Mouse (Mus musculus): Measurements from ENCODE around the gene Rnf217. TPM values are rescaled to one million over a fixed set of nuclear protein-coding genes. Genes with fewer than 3 reads are reported as not detected.
A peak's percentile ranks its signal among the peaks of the same experiment; 100 is the strongest.

Gene Rnf217
- polyA plus RNA-seq (2015; fragmentation: Nextera tagmentation; extraction: Ambion mirVana) = 1.4 TPM in 2 replicates

DNA sequence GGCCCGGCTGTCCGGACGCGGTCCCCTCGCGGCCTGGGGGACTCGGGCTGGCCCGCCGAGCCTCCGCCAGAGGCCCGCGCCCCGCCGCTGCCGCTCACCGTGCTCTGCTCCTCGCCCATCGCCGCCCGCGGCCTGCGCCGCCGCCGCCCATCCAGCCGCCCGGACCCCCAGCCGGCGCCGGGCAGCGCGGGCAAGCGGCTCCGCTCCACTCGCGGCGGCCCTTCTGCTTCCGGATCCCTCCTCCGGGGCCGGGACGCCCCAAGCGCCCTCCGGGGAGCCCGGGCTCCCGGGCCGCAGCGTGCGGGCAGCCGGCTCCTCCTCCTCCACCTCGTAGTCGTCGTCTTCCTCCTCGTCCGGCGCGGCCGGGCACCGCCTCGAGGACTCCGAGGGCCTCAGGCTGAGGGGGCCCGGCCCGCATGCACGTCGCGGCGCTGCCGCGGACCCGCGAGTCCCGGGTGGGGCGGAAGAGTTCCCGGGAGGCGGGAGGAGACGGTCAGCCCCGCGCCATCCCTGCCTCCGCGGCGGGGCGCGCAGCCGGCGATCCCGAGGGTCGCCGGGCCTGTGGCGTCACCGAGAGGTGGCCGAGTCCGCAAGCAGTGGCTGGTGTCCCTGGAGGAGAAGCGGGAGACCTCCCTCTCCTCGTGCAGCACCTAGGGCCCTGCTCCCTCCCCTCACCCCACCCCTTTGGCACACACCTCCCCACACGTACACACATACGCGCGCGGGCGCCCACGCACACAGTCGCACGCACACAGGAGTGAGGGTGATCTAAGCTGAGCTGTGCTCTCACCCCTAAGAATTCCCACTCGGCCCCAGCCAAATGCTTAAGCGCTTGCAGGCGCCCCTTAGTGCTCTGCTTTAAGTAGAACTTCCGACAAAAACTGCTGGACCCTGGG is at the start of gene Rnf217:
Gene Rnf217, minus strand, starts transcription at position 119 of the 896 bp plus-strand sequence.
- Histone ChIP-seq H3K27ac (peak within 1 kb of the TSS; percentile 82), H3K27me3 (no peaks in the 10 kb centered on the region), H3K36me3 (no peaks in the 10 kb centered on the region), H3K4me3 (peak within 1 kb of the TSS; percentile 79), H3K9ac (peak within 1 kb of the TSS; percentile 89), H3K4me2 (peak within 1 kb of the TSS; percentile 65), H3K9me3 (no peaks in the 10 kb centered on the region), H3K4me1 (peaks cover 25% of the 10 kb centered on the region)
- ATAC-seq (ENCODE audit: borderline replicate concordance, extremely low read depth, low FRiP score, low TSS enrichment) = peak; percentile 81
- WGBS = under 1% methylated on average over 78 of the region's 106 CpGs

DNA sequence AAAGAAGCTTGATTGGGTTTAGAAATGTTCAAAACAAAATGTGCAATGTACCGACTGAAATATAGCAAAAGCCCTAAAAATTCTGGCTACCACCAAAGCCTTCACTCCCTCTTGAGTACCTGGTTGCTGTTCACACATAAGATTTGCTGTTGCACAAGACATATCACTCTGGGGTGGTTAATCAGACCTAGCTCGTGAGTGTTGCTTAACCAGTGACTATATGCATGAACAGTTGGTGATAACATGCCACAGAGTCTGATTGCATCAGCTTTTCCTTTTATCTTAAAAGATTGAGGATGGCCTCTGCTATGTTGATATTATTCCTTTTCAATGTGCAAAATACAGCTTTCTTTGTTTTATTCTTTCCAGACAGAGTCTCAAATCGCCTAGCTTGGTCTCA is 38.3 kb upstream of the Rnf217 start:
- Histone ChIP-seq H3K9ac (no peak overlapping the region), H3K4me1 (no peaks in the 10 kb centered on the region), H3K4me2 (no peak overlapping the region), H3K27me3 (no peaks in the 10 kb centered on the region), H3K9me3 (no peaks in the 10 kb centered on the region), H3K36me3 (no peaks in the 10 kb centered on the region), H3K27ac (no peak overlapping the region), H3K4me3 (no peak overlapping the region)
- WGBS = 69% methylated on average over 3 of the region's 3 CpGs
- ATAC-seq (ENCODE audit: borderline replicate concordance, extremely low read depth, low FRiP score, low TSS enrichment) = no peak

DNA sequence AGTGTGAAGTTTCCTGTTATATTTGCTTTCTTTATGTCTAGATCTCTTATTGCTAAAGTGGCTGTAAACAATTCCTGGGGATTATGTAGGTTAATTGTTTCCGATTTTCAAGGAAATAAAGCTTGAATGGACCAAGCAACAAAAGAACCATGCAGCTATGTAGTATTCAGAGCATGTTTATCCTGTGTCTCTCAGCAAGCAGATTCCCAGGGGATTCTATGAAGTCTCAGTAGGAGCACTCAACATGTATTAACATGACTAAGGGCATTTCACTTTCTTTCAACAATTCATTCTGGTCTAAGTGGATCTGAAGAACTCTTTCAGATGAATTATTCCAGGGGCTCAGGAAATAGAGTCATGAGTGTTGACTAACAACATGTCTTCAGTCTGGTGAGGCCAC is 37.1 kb upstream of the Rnf217 start:
- Histone ChIP-seq H3K9me3 (no peaks in the 10 kb centered on the region), H3K4me2 (no peak overlapping the region), H3K36me3 (no peaks in the 10 kb centered on the region), H3K27ac (no peak overlapping the region), H3K9ac (no peak overlapping the region), H3K4me1 (no peaks in the 10 kb centered on the region), H3K4me3 (no peak overlapping the region), H3K27me3 (no peaks in the 10 kb centered on the region)
- no peak for ATAC-seq (ENCODE audit: borderline replicate concordance, extremely low read depth, low FRiP score, low TSS enrichment)
- WGBS = 59% methylated on average over 1 of the region's 1 CpGs

DNA sequence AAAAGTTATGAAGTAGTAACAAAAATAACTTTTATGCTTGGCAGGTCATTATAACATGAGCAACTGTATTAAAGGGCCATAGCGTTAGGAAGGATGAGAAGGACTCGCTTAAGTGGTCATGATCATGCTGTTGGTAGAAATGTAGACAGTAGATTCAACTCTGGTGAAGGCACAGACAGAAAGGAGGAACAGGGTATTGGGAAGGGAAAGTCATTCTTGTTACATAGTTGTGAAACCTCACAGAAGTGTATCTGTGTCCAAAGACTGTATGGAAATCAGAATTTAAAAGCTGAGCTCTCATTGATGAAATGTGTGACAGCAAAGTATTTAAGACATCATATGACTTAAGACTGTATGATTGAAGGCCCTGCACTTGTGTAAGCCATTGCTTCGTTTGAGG is 26.1 kb upstream of the Rnf217 start:
- Histone ChIP-seq H3K4me1 (no peaks in the 10 kb centered on the region), H3K4me2 (no peak overlapping the region), H3K9me3 (no peaks in the 10 kb centered on the region), H3K4me3 (no peak overlapping the region), H3K27me3 (no peaks in the 10 kb centered on the region), H3K9ac (no peak overlapping the region), H3K36me3 (no peaks in the 10 kb centered on the region), H3K27ac (no peak overlapping the region)
- WGBS = 81% methylated on average over 3 of the region's 3 CpGs
- no peak for ATAC-seq (ENCODE audit: borderline replicate concordance, extremely low read depth, low FRiP score, low TSS enrichment)

DNA sequence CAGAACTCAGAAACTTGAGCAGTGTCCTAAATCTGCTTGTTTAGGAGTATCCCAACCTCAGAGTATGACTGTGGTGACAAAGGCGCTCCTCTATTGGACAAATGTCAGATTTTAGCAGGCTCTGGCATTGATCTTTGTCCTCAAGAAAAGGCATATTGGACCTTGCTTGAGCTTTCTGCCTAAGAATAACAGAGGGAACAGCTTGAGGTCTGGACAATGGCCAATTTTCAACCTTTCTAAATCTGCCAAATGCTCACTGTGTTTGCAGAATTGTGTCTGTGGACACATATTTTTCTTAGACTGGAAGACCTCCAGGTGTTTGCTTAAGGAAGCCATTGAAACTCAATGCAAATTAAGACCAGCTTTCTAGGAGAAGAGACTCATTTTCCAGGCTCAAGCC is 23.0 kb upstream of the Rnf217 start:
- no peak overlapping the region for H3K4me2 ChIP-seq
- 88% methylated on average over 1 of the region's 1 CpGs for WGBS
- no peak for ATAC-seq (ENCODE audit: borderline replicate concordance, extremely low read depth, low FRiP score, low TSS enrichment)
- no peaks in the 10 kb centered on the region for H3K9me3 ChIP-seq
- no peaks in the 10 kb centered on the region for H3K4me1 ChIP-seq
- no peak overlapping the region for H3K27ac ChIP-seq
- H3K4me3 ChIP-seq = no peak overlapping the region
- H3K9ac ChIP-seq = no peak overlapping the region
- H3K27me3 ChIP-seq = no peaks in the 10 kb centered on the region
- H3K36me3 ChIP-seq = no peaks in the 10 kb centered on the region

DNA sequence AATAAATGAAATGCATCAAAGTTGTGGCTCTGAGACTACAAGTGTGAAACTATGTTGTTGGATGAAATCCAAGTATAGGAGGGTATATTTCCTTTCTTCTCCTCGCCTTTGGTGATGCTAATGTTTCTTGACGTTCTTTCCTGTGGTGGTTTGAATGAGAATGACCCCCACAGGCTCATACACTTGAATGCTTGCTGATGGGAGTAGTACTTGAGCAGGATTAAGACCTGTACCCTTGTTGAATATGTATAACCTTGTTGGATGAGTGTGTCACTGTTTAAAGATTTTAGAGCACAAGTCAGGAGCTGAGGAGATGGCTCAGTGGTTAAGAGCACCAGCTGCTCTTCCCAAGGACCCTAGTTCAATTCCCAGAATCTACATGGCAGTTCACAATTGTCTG is 6.4 kb upstream of the Rnf217 start:
- WGBS = 41% methylated on average over 2 of the region's 2 CpGs
- Histone ChIP-seq H3K4me2 (no peak overlapping the region), H3K36me3 (no peaks in the 10 kb centered on the region), H3K27me3 (no peaks in the 10 kb centered on the region), H3K4me3 (no peak overlapping the region), H3K9me3 (no peaks in the 10 kb centered on the region), H3K4me1 (no peaks in the 10 kb centered on the region), H3K27ac (no peak overlapping the region), H3K9ac (no peak overlapping the region)
- ATAC-seq (ENCODE audit: borderline replicate concordance, extremely low read depth, low FRiP score, low TSS enrichment) = no peak

DNA sequence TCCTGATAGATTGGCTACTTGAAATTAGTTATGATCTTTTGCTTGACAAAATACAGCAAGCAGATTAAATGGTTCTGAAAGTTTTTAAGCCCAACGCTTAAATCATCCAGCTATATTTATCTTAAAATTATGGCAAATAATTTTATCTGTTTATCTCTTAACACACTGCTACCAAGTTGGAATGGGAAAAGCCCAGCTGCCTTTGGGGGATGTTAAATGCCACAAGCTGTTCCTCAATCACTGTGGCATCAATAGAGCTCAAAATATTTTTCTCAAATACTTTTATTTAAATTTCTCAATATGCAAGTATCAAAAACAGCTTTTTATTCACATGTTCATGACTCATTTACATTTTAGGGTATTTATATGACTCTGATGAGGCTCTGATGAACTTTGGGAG is 5.1 kb upstream of the Rnf217 start:
- peaks cover 4% of the 10 kb centered on the region; the same call in 1 of the 2 replicates for H3K4me1 ChIP-seq
- H3K9ac ChIP-seq = no peak overlapping the region
- no peaks in the 10 kb centered on the region for H3K9me3 ChIP-seq
- 44% methylated on average over 1 of the region's 1 CpGs for WGBS
- H3K4me2 ChIP-seq = no peak overlapping the region
- H3K36me3 ChIP-seq = no peaks in the 10 kb centered on the region
- no peak for ATAC-seq (ENCODE audit: borderline replicate concordance, extremely low read depth, low FRiP score, low TSS enrichment)
- H3K27ac ChIP-seq = no peak overlapping the region
- no peaks in the 10 kb centered on the region for H3K27me3 ChIP-seq
- no peak overlapping the region for H3K4me3 ChIP-seq

DNA sequence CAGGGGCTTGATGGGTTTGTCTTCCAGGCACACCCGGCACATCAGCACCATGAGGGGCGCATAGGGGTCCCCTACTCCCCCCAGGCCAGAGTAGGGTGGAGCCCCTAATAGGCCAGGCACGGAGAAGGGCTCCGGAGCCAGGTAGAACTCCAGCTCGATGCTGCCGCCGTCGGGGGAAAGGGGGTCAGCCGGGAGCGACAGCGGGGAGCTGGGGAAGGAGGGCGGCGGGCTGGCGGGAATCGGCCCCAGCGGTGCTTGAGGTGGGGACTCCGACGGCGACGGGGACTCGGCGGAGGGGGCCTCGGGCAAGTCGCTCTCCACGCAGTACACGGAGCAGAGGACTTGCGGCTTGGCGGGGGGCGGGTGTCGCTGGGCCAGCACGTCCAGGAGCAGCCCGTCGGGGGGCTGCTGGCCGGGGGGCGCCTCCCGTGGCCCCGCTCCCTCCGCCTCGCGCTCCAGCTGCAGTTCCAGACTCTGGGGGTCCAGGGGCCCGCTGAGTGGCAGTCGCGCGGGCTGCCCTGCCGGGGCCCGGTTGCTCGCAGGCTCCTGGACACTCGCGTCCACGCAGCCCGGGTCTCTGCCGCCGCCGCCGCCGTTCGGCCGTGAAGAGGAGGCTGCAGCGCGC is 431 bp downstream of the Rnf217 start:
- Histone ChIP-seq H3K4me3 (peak overlapping the region; percentile 79), H3K9me3 (no peaks in the 10 kb centered on the region), H3K9ac (peak overlapping the region; percentile 89), H3K27me3 (no peaks in the 10 kb centered on the region), H3K4me1 (peaks cover 25% of the 10 kb centered on the region), H3K4me2 (peak overlapping the region; percentile 65), H3K27ac (peak overlapping the region; percentile 82), H3K36me3 (no peaks in the 10 kb centered on the region)
- under 1% methylated on average over 49 of the region's 60 CpGs for WGBS
- peak; percentile 39; the same call in 1 of the 2 replicates for ATAC-seq (ENCODE audit: borderline replicate concordance, extremely low read depth, low FRiP score, low TSS enrichment)

DNA sequence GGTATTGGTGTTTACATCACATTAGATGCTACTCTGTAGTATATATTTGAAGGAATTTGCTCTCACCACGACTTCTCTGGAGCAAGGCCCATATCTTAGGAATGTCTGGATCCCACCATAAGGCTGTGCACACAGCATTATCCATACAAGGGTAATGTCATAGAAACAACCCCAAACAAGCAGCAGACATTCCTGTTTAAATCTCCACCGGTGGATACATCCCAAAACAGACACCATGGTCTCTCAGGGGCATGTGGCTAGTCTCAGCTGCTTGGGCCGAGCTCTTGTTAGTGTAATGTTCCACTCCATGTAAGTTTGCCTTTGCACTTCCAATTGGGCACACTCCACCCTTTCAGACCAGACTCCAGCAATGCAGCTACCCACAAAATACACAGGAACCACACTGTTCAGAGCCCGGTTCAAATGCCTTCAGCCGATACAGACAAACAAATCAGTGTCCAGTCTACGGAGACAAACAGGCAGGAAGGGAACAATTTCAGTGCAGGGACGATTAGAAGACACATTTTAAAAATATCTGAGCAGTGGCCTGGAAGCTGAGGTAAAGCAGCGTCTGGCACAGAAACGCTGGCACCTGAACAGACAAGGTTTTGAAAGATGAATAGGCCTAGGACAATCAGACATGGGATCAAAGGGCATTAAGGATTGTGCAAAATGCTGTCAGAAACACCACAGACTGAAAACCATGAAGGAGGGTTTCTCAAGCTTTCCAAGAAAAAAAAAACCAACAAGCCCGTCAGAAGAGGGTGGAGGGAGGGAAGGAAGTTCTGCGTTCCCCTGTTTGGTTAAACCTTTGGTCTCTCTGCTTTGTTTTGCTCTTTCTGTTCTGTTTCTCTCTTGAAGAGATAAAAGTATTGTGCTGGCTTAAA is 1.8 kb downstream of the Rnf217 start:
- no peak for ATAC-seq (ENCODE audit: borderline replicate concordance, extremely low read depth, low FRiP score, low TSS enrichment)
- H3K27me3 ChIP-seq = no peaks in the 10 kb centered on the region
- peak overlapping the region; percentile 79 for H3K4me3 ChIP-seq
- H3K4me1 ChIP-seq = peaks cover 25% of the 10 kb centered on the region
- H3K4me2 ChIP-seq = peak overlapping the region; percentile 65
- H3K9me3 ChIP-seq = no peaks in the 10 kb centered on the region
- WGBS = 6% methylated on average over 11 of the region's 11 CpGs
- peak overlapping the region; percentile 82 for H3K27ac ChIP-seq
- peak overlapping the region; percentile 10 for H3K9ac ChIP-seq
- H3K36me3 ChIP-seq = no peaks in the 10 kb centered on the region

DNA sequence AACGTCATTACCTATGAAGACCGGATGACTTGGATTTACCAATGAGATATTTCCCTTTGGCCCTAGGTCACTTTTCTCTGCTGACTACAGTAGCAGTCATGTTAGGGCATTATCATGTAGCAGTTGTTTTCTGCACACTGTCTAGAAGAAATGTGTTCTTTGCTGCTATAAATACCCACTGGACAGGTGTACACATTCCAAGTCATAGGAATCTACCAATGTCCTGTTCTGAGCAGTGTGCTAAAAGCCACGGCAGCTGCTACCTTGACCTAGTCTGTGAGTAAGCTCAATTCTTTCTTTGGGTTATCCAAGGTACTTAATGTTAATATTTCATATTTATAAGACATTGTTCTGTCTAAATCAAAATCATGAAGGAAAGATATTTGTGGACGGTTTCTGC is 5.1 kb downstream of the Rnf217 start:
- Histone ChIP-seq H3K27ac (no peak overlapping the region), H3K27me3 (no peaks in the 10 kb centered on the region), H3K9me3 (no peaks in the 10 kb centered on the region), H3K4me1 (peaks cover 21% of the 10 kb centered on the region), H3K9ac (no peak overlapping the region), H3K4me3 (no peak overlapping the region), H3K36me3 (no peaks in the 10 kb centered on the region), H3K4me2 (no peak overlapping the region)
- no peak for ATAC-seq (ENCODE audit: borderline replicate concordance, extremely low read depth, low FRiP score, low TSS enrichment)
- 82% methylated on average over 4 of the region's 4 CpGs for WGBS

DNA sequence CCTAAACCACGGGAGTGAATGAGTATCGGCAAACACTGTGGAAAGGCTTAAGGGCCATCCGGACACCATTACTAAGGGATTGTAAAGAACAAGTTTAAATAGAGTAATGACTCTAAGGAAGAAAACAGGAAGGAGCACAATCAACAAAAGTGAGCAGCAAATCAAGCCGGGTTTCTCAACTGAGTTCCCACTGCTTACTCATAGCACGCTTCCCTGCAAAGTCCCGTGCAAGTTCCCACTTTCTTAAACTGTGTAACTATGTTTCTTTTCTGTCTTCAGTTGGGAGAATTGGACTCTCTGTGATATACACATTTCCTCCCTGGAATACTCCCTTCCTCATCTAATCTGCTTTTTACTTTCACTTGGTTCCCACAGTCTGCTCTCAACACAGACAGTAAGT is 8.9 kb downstream of the Rnf217 start:
- Histone ChIP-seq H3K4me2 (no peak overlapping the region), H3K9me3 (no peaks in the 10 kb centered on the region), H3K4me1 (0 out of 2 replicates have a peak, but pooled peaks cover 4% of the 10 kb centered on the region), H3K36me3 (no peaks in the 10 kb centered on the region), H3K4me3 (no peak overlapping the region), H3K27ac (no peak overlapping the region), H3K27me3 (no peaks in the 10 kb centered on the region), H3K9ac (no peak overlapping the region)
- no peak for ATAC-seq (ENCODE audit: borderline replicate concordance, extremely low read depth, low FRiP score, low TSS enrichment)
- WGBS = 76% methylated on average over 6 of the region's 6 CpGs

Data from lung, embryonic 15.5 days (tissue).